Mouse (Mus musculus): Measurements from ENCODE around the gene Gpr68.

Gpr68 gene
- long read RNA-seq, experiment 1, result 0 reads
- long read RNA-seq, experiment 2, partial matches to known transcripts, result 0 of 2 reads
- long read RNA-seq, experiment 2, other reads (novel, unspliced or antisense), result 1 of 2 reads

GRCm38 (mm10) chr12:100907598-100908297 is at the start of gene Gpr68:
Gene Gpr68 (minus strand): TSS chr12:100908198.
- intact Hi-C loops (cut with DNase I), result no loop called here

- intact Hi-C loops (cut with DNase I), result loop anchor here (10.0 kb wide), 1 partner anchor 138 kb away; no protein-coding TSS in a partner anchor
Observed at GRCm38 (mm10) chr12:100957257-100957656, 49.3 kb upstream of the Gpr68 start.

- intact Hi-C loops (cut with DNase I), result loop anchor here (10.0 kb wide), 1 partner anchor 138 kb away; no protein-coding TSS in a partner anchor
Observed at GRCm38 (mm10) chr12:100956825-100957224, 48.8 kb upstream of the Gpr68 start.

- intact Hi-C loops (cut with DNase I), result loop anchor here (10.0 kb wide), 1 partner anchor 139 kb away; no protein-coding TSS in a partner anchor
Observed at GRCm38 (mm10) chr12:100956028-100956427, 48.0 kb upstream of the Gpr68 start.

- intact Hi-C loops (cut with DNase I), result loop anchor here (10.0 kb wide), 1 partner anchor 141 kb away; no protein-coding TSS in a partner anchor
Observed at GRCm38 (mm10) chr12:100953926-100954325, 45.9 kb upstream of the Gpr68 start.

GRCm38 (mm10) chr12:100952193-100952931 is 44.4 kb upstream of the Gpr68 start:
- intact Hi-C loops (cut with DNase I), result loop anchor here (10.0 kb wide), 1 partner anchor 142 kb away; no protein-coding TSS in a partner anchor

- intact Hi-C loops (cut with DNase I), result no loop called here
Observed at GRCm38 (mm10) chr12:100949146-100949545, 41.1 kb upstream of the Gpr68 start.

GRCm38 (mm10) chr12:100948021-100948420 is 40.0 kb upstream of the Gpr68 start:
- intact Hi-C loops (cut with DNase I), result no loop called here

- intact Hi-C loops (cut with DNase I), result no loop called here
Observed at GRCm38 (mm10) chr12:100945948-100946347, 38.0 kb upstream of the Gpr68 start.

GRCm38 (mm10) chr12:100945501-100945900 is 37.5 kb upstream of the Gpr68 start:
- intact Hi-C loops (cut with DNase I), result no loop called here

GRCm38 (mm10) chr12:100944921-100945336 is 36.9 kb upstream of the Gpr68 start:
- intact Hi-C loops (cut with DNase I), result no loop called here

- intact Hi-C loops (cut with DNase I), result no loop called here
Observed at GRCm38 (mm10) chr12:100943146-100943545, 35.1 kb upstream of the Gpr68 start.

GRCm38 (mm10) chr12:100941361-100941760 is 33.4 kb upstream of the Gpr68 start:
- intact Hi-C loops (cut with DNase I), result no loop called here

GRCm38 (mm10) chr12:100937441-100938360 is 29.7 kb upstream of the Gpr68 start:
- intact Hi-C loops (cut with DNase I), result loop anchor here (5.0 kb wide), 1 partner anchor 90 kb away; the partner anchor contains the start of gene Ccdc88c

- intact Hi-C loops (cut with DNase I), result loop anchor here (5.0 kb wide), 1 partner anchor 91 kb away; the partner anchor contains the start of gene Ccdc88c
Observed at GRCm38 (mm10) chr12:100936737-100937136, 28.7 kb upstream of the Gpr68 start.

- intact Hi-C loops (cut with DNase I), result loop anchor here (5.0 kb wide), 1 partner anchor 91 kb away; the partner anchor contains the start of gene Ccdc88c
Observed at GRCm38 (mm10) chr12:100936116-100936515, 28.1 kb upstream of the Gpr68 start.

- intact Hi-C loops (cut with DNase I), result loop anchor here (5.0 kb wide), 1 partner anchor 93 kb away; the partner anchor contains the start of gene Ccdc88c
Observed at GRCm38 (mm10) chr12:100934796-100935195, 26.8 kb upstream of the Gpr68 start.

GRCm38 (mm10) chr12:100931653-100932052 is 23.7 kb upstream of the Gpr68 start:
- intact Hi-C loops (cut with DNase I), result no loop called here

GRCm38 (mm10) chr12:100928286-100928685 is 20.3 kb upstream of the Gpr68 start:
- intact Hi-C loops (cut with DNase I), result loop anchor here (10.0 kb wide), 1 partner anchor 343 kb away; no protein-coding TSS in a partner anchor
